Mouse (Mus musculus): Measurements from ENCODE around the gene Gan.

GRCm38 (mm10) chr8:117127063-117127462, 30.9 kb upstream of the Gan start:
- TF ChIP-seq MAX (IDR thresholded peaks at IDR 0.05; ENCODE audit: low read length), result no peak
- peak; percentile 38 to 41; a peak in 3 of 4 replicates for TF ChIP-seq CTCF (conservative IDR thresholded peaks at IDR 0.05 in 1 of 2, IDR thresholded peaks at IDR 0.05 in 1 of 2; ENCODE audit: low read depth in 2 of 2, low read length in 2 of 2)
- no peak for TF ChIP-seq POLR2A (IDR thresholded peaks at IDR 0.05; ENCODE audit: low read depth, low read length)
- TF ChIP-seq SIN3A (IDR thresholded peaks at IDR 0.05; ENCODE audit: low read length), result no peak

All from CH12.LX (cell line).